Mouse (Mus musculus): Measurements from ENCODE around the gene Kcnab1.

DNA sequence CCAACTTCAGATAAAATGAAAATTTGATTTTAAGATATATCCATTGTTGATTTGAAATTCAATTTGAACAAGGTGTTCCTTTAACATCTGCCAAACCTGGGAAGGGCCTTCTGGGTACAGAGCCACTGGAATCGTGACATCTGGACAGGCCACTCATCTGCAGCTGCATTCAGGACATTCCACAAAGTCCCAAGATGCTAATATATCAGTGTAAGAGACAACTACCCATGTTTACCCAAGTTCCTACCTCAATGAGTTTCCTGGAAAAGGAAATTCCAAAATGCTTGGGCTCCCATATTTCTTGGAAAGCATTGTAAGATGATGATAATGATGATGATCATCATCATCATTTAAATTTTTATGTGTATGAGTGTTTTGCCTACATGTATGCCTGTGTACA, 91.4 kb downstream of the Kcnab1 start:
- TF ChIP-seq CTCF (IDR thresholded peaks at IDR 0.05; ENCODE audit: insufficient read depth, low read length): no peak
- no peak for TF ChIP-seq POLR2A (IDR thresholded peaks at IDR 0.05; ENCODE audit: borderline replicate concordance, extremely low read depth, low read depth, low read length)

Measured in lung, adult 2 months (tissue).